Mouse (Mus musculus): Measurements from ENCODE around the gene Oaf. TPM values are rescaled to one million over a fixed set of nuclear protein-coding genes. Genes with fewer than 3 reads are reported as not detected.

Oaf gene
- polyA plus RNA-seq, 1 experiment from 2014 or later = 4.1 TPM

DNA sequence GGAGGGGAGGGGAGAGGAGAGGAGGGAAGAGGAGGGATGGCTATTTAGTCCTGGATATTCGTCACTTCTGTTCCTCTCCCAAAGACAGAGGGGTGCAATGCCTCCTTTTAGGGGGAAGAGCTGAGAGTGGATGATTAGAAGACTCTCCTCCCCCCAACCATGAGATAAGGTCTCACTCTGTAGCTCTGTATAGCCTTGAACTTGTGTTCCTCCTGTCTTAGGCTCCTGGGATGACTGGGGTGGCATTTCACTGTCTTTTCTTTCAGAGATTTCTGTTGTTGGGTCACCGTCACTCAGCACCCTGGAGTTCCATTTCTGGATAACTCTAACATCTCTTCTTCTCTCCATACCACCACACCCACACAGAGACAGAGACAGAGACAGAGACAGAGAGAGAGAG lies 1.5 kb downstream of the Oaf start:
- ATAC-seq = no peak

DNA sequence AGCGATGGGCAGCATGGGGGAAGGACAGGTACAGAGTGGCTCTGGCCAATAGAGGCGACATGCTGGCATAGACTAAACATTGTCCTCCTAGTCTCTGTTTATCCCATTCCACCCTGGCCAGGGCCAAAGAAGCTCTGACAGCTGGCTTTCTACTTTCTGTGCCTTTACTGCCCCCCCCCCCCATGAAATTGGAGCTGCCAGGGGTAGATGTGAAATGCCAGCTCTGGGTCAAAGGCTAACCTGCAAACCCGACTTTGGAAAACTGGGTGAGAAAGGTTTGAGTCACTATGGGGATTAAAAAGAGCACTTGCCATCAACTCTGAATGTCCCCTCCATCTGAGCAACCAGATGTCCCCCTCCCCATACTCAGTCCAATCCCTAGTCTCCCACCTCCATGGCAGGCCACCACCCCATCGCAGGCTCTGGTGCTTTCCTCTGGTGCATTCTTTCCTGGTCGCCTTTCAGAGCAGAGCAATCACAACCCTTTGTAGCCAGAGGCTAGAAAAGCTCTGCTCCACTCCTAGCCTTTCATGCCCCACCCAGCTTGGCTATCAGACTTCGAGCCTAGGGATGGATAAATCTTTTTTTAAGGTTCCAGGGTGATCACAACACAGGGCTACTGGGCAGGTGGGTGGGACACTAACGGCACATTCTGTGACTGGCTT lies 2.5 kb downstream of the Oaf start:
- H3K36me3 ChIP-seq (ENCODE audit: control insufficient read depth, insufficient read depth, low read length) = no peaks in the 10 kb centered on the region
- ATAC-seq = no peak
- 59% methylated on average over 7 of the region's 7 CpGs for WGBS
- H3K9ac ChIP-seq (ENCODE audit: low read depth, low read length) = no peak overlapping the region
- no peak overlapping the region for H3K4me2 ChIP-seq (ENCODE audit: low read length)
- no peak overlapping the region for H3K27ac ChIP-seq (ENCODE audit: low read depth, low read length)
- H3K27me3 ChIP-seq (replicated peaks; ENCODE audit: control insufficient read depth, insufficient read depth, low read length) = peaks cover 19% of the 10 kb centered on the region
- H3K4me1 ChIP-seq (ENCODE audit: control insufficient read depth, insufficient read depth, low read depth, low read length) = peaks cover 12% of the 10 kb centered on the region
- no peaks in the 10 kb centered on the region for H3K9me3 ChIP-seq (ENCODE audit: control insufficient read depth, low read length)
- no peak overlapping the region for H3K4me3 ChIP-seq (ENCODE audit: low read length)

More for the DNA sequence above, 1.5 kb downstream of the Oaf start:
- 61% methylated on average over 2 of the region's 2 CpGs for WGBS
- Histone ChIP-seq H3K4me1 (ENCODE audit: control insufficient read depth, insufficient read depth, low read depth, low read length) (peaks cover 12% of the 10 kb centered on the region), H3K27ac (ENCODE audit: low read depth, low read length) (no peak overlapping the region), H3K27me3 (replicated peaks; ENCODE audit: control insufficient read depth, insufficient read depth, low read length) (peaks cover 19% of the 10 kb centered on the region), H3K9me3 (ENCODE audit: control insufficient read depth, low read length) (no peaks in the 10 kb centered on the region), H3K4me3 (ENCODE audit: low read length) (no peak overlapping the region), H3K36me3 (ENCODE audit: control insufficient read depth, insufficient read depth, low read length) (no peaks in the 10 kb centered on the region), H3K4me2 (ENCODE audit: low read length) (no peak overlapping the region; the same call in 1 of the 2 replicates), H3K9ac (ENCODE audit: low read depth, low read length) (no peak overlapping the region)

DNA sequence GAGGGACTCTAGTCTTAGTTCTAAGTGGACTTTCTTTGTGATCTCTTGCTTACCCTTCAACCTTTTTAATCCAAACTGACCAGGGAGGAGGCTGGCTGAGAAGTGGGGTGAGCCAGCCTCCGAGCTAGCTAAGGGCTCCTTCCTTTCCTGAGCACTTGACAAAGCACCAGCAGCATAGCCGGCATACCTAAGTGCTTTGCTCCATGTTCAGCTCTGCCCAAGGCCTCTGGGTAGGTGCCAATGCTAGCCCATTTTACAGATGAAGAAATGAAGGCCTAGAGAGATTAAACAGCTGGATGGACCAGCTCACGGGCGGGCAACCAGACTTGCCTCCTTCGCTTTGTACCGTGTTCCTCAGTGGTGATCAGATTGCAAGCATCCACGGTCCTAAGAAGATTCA lies 3.1 kb downstream of the Oaf start:
- Histone ChIP-seq H3K27ac (ENCODE audit: low read depth, low read length) (no peak overlapping the region), H3K9ac (ENCODE audit: low read depth, low read length) (no peak overlapping the region), H3K4me1 (ENCODE audit: control insufficient read depth, insufficient read depth, low read depth, low read length) (peaks cover 12% of the 10 kb centered on the region), H3K4me3 (ENCODE audit: low read length) (no peak overlapping the region), H3K4me2 (ENCODE audit: low read length) (no peak overlapping the region), H3K36me3 (ENCODE audit: control insufficient read depth, insufficient read depth, low read length) (no peaks in the 10 kb centered on the region), H3K9me3 (ENCODE audit: control insufficient read depth, low read length) (no peaks in the 10 kb centered on the region), H3K27me3 (replicated peaks; ENCODE audit: control insufficient read depth, insufficient read depth, low read length) (peaks cover 19% of the 10 kb centered on the region)
- no peak for ATAC-seq
- 95% methylated on average over 7 of the region's 7 CpGs for WGBS

DNA sequence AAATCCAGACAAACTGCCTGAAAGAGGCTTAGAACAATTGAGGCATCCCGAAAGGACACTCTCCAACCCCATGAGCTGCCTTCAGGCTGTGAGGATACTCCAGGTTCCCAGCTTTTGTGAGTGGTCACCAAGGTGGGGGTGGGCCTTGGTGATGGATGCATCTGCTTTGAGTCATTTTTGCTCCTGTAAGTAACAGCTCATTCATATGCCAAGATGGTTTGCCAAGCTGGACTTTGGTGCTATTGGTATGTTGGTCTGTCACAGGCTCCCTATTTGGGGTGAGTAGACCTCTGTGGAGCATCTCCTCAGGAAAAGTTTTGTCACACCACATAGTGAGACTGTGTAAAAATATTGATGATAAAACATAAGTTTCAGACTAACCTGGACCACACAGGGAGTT lies 3.6 kb downstream of the Oaf start:
- Histone ChIP-seq H3K9ac (ENCODE audit: low read depth, low read length) (no peak overlapping the region), H3K27me3 (replicated peaks; ENCODE audit: control insufficient read depth, insufficient read depth, low read length) (peaks cover 19% of the 10 kb centered on the region), H3K27ac (ENCODE audit: low read depth, low read length) (no peak overlapping the region), H3K9me3 (ENCODE audit: control insufficient read depth, low read length) (no peaks in the 10 kb centered on the region), H3K4me3 (ENCODE audit: low read length) (no peak overlapping the region), H3K36me3 (ENCODE audit: control insufficient read depth, insufficient read depth, low read length) (no peaks in the 10 kb centered on the region), H3K4me2 (ENCODE audit: low read length) (no peak overlapping the region), H3K4me1 (ENCODE audit: control insufficient read depth, insufficient read depth, low read depth, low read length) (peaks cover 12% of the 10 kb centered on the region)
- ATAC-seq = no peak
- WGBS = 74% methylated on average over 1 of the region's 1 CpGs

DNA sequence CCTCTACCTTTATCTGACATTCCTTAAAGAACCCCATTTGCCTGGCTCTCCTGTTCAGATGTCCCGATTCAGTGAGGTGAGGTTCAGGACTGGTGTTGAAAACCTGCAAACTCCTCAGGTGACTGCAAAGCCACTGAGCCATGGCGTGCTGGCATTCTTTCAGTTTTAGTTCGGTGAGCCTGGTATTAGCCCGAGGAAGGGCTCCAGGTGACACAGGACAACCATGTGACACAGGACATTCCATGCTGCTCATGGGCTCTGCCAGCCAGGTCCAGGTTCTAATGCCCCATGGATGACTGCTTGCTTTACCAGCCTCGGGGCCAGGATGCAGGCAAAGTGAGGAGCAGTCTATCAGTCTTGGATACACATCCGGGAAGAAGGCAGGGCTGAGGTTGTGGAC lies 4.4 kb downstream of the Oaf start:
- 80% methylated on average over 6 of the region's 6 CpGs for WGBS
- no peak overlapping the region for H3K4me2 ChIP-seq (ENCODE audit: low read length)
- H3K4me3 ChIP-seq (ENCODE audit: low read length) = no peak overlapping the region
- no peaks in the 10 kb centered on the region for H3K36me3 ChIP-seq (ENCODE audit: control insufficient read depth, insufficient read depth, low read length)
- H3K9me3 ChIP-seq (ENCODE audit: control insufficient read depth, low read length) = no peaks in the 10 kb centered on the region
- no peak for ATAC-seq
- no peak overlapping the region for H3K9ac ChIP-seq (ENCODE audit: low read depth, low read length)
- peaks cover 19% of the 10 kb centered on the region for H3K27me3 ChIP-seq (replicated peaks; ENCODE audit: control insufficient read depth, insufficient read depth, low read length)
- peaks cover 12% of the 10 kb centered on the region for H3K4me1 ChIP-seq (ENCODE audit: control insufficient read depth, insufficient read depth, low read depth, low read length)
- H3K27ac ChIP-seq (ENCODE audit: low read depth, low read length) = no peak overlapping the region

DNA sequence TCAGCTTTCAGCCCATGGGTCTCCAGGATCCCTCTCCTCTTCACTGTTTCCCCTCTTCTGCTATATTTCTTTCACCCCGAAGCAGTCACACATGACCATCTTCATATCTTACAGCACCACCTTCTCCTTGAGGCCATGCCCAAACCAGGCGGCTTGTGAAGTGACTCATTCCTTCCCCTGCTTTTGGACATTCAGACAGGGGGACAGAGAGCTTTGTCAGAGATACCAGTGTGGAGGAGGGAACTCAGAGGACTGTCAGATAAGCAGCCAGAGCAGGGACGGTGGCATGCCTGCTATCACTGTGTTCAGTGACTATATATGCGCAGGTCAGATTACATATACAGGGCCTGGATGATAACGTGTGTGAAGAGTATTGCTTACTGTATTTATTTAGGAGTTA lies 5.2 kb downstream of the Oaf start:
- Histone ChIP-seq H3K36me3 (ENCODE audit: control insufficient read depth, insufficient read depth, low read length) (no peaks in the 10 kb centered on the region), H3K4me2 (ENCODE audit: low read length) (no peak overlapping the region), H3K4me3 (ENCODE audit: low read length) (no peak overlapping the region), H3K27ac (ENCODE audit: low read depth, low read length) (no peak overlapping the region), H3K27me3 (replicated peaks; ENCODE audit: control insufficient read depth, insufficient read depth, low read length) (peaks cover 18% of the 10 kb centered on the region), H3K9ac (ENCODE audit: low read depth, low read length) (no peak overlapping the region), H3K9me3 (ENCODE audit: control insufficient read depth, low read length) (no peaks in the 10 kb centered on the region), H3K4me1 (ENCODE audit: control insufficient read depth, insufficient read depth, low read depth, low read length) (peaks cover 5% of the 10 kb centered on the region; the same call in 1 of the 2 replicates)
- 83% methylated on average over 5 of the region's 5 CpGs for WGBS
- no peak for ATAC-seq

DNA sequence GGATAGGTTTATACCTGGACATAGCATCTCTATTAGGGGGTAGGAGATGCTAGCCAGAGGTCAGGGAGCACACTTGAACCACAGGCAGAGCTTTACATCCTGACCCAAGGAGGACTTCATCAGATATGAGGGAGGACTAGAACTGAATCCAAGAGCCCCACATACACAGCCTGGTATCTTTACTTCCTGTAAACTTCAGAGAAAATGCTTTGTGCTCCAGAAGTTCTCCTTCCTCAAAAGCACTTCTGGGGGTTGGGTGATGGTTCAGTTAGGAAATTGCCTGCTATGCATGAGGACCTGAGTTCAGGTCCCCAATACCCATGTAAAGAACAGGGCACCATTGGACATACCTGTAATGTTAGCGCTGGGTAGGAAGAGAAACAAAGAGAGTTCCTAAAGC lies 6.2 kb downstream of the Oaf start:
- Histone ChIP-seq H3K4me3 (ENCODE audit: low read length) (no peak overlapping the region), H3K9me3 (ENCODE audit: control insufficient read depth, low read length) (no peaks in the 10 kb centered on the region), H3K4me2 (ENCODE audit: low read length) (no peak overlapping the region), H3K9ac (ENCODE audit: low read depth, low read length) (no peak overlapping the region), H3K36me3 (ENCODE audit: control insufficient read depth, insufficient read depth, low read length) (no peaks in the 10 kb centered on the region), H3K27ac (ENCODE audit: low read depth, low read length) (no peak overlapping the region), H3K27me3 (replicated peaks; ENCODE audit: control insufficient read depth, insufficient read depth, low read length) (peaks cover 10% of the 10 kb centered on the region), H3K4me1 (ENCODE audit: control insufficient read depth, insufficient read depth, low read depth, low read length) (no peaks in the 10 kb centered on the region)
- 94% methylated on average over 1 of the region's 1 CpGs for WGBS
- no peak for ATAC-seq

DNA sequence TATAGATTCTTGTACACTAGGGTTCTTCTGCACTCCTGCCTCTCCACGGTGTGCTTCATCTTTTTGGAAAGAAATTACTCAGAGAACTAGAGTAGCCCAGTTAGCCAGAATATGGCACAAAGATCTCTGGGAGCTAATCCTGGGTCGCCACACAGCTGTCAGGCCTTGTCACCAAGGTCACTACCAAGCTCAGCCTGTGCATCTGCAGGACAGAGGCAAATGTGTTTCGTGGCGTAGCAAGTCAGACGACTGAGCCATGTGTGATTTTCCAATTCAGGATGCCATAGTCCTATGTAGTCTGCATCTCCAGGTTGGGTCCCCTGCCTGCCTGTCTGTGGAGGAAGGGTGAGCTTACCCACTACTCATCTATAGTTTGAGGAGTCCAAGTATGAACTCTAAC lies 6.7 kb downstream of the Oaf start:
- H3K27me3 ChIP-seq (replicated peaks; ENCODE audit: control insufficient read depth, insufficient read depth, low read length) = peaks cover 6% of the 10 kb centered on the region
- H3K27ac ChIP-seq (ENCODE audit: low read depth, low read length) = no peak overlapping the region
- H3K4me3 ChIP-seq (ENCODE audit: low read length) = no peak overlapping the region
- no peaks in the 10 kb centered on the region for H3K4me1 ChIP-seq (ENCODE audit: control insufficient read depth, insufficient read depth, low read depth, low read length)
- no peak overlapping the region for H3K4me2 ChIP-seq (ENCODE audit: low read length)
- 78% methylated on average over 5 of the region's 5 CpGs for WGBS
- H3K9ac ChIP-seq (ENCODE audit: low read depth, low read length) = no peak overlapping the region
- no peaks in the 10 kb centered on the region for H3K9me3 ChIP-seq (ENCODE audit: control insufficient read depth, low read length)
- no peak for ATAC-seq
- no peaks in the 10 kb centered on the region for H3K36me3 ChIP-seq (ENCODE audit: control insufficient read depth, insufficient read depth, low read length)

DNA sequence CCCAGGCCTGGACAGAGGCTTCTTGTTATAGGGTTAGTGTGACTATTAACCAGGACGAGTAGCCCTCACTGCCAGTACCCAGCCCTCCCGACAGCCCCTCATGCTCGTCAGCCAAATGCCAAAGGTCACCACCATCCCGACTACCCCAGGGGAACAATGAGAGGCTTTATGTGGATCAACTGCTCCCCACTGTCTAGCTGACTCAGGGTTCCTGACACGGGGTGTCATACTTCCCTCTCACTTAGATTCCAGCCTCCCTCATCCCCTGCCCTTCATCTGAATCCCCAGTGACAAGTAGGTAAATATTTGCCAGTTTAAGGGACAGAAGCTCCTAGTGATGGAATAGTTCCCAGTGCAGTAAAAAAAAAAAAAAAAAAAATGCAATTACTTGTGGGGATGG lies 7.4 kb downstream of the Oaf start:
- no peak overlapping the region for H3K4me3 ChIP-seq (ENCODE audit: low read length)
- no peaks in the 10 kb centered on the region for H3K27me3 ChIP-seq (replicated peaks; ENCODE audit: control insufficient read depth, insufficient read depth, low read length)
- no peak; the same call in 1 of the 2 replicates for ATAC-seq
- H3K36me3 ChIP-seq (ENCODE audit: control insufficient read depth, insufficient read depth, low read length) = no peaks in the 10 kb centered on the region
- H3K9ac ChIP-seq (ENCODE audit: low read depth, low read length) = no peak overlapping the region
- WGBS = 13% methylated on average over 5 of the region's 5 CpGs
- no peak overlapping the region for H3K27ac ChIP-seq (ENCODE audit: low read depth, low read length)
- H3K4me2 ChIP-seq (ENCODE audit: low read length) = no peak overlapping the region
- no peaks in the 10 kb centered on the region for H3K4me1 ChIP-seq (ENCODE audit: control insufficient read depth, insufficient read depth, low read depth, low read length)
- no peaks in the 10 kb centered on the region for H3K9me3 ChIP-seq (ENCODE audit: control insufficient read depth, low read length)

Data from hindbrain, embryonic 16.5 days (tissue).